In the genomic region with DNA sequence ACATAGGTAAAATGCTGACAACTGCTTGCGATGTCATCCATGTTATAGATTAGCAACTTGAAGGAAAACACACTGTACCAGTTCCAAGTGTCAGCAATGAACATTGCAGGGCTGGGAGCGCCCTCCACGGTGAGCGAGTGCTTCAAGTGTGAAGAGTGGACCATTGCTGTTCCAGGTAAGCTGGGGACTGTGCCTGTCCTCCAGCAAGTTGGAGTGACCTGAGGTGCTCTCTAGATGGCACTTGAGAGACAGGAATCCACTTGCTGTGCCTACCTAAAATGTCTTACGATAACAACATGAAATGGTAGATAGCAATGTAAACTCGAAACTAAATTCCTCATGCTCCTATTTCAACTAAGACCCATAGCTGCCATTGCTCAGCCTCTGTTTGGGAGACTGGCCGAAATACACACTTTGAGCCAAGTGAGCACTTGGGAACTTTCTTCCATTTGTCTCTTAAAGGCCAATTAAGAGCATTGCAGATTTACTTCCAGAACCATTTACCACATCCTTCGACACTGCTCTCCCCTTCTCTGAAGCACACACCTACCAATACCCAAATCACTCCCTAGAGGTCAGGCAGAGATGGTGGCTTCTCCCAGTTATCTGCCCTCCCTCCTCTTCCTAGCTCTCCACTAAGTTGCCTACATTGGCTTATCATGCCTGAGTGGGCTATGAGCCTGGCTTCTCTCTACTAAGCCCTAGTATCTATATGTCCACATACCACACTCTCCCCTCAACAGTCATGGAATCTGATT, we compare ENCODE assay signal across 11 mouse cellular contexts.
DNase-seq lines count a peak whose midpoint lies in the region; ATAC-seq and TF ChIP-seq lines count a peak whose summit lies in the region.
"Had no signal": no experiment of that assay in that cellular context is flagged by ENCODE, and none has a peak within 500 bp of the region (broad histone marks: within the 10 kb centered on the region; RNA-seq: fewer than 3 reads in every experiment).

No protein-coding gene starts in this region.

- 69% methylated on average over 8 of the region's 8 CpGs for WGBS in liver, adult 2 months
- WGBS in liver, postnatal 0 days (ENCODE audit: insufficient replicate concordance) = 81% methylated on average over 8 of the region's 8 CpGs
- 95% methylated on average over 8 of the region's 8 CpGs for whole genome bisulfite sequencing in hindbrain, embryonic 13.5 days
- 90% methylated on average over 8 of the region's 8 CpGs for WGBS in forebrain, embryonic 14.5 days
- WGBS in forebrain, postnatal 0 days = 90% methylated on average over 8 of the region's 8 CpGs

- no peak for TF ChIP-seq EP300 in liver, postnatal 0 days (IDR thresholded peaks at IDR 0.05; ENCODE audit: low read depth)

- H3K9me3 ChIP-seq in liver, postnatal 0 days (ENCODE audit: low read length) = no peaks in the 10 kb centered on the region
- H3K9me3 ChIP-seq in hindbrain, embryonic 13.5 days = no peaks in the 10 kb centered on the region
- H3K9me3 ChIP-seq in forebrain, embryonic 14.5 days (replicated peaks; ENCODE audit: control insufficient read depth, low read length) = no peaks in the 10 kb centered on the region
- H3K9me3 ChIP-seq in forebrain, postnatal 0 days (ENCODE audit: low read length) = no peaks in the 10 kb centered on the region
- H3K9me3 ChIP-seq: heart, embryonic 15.5 days; limb, embryonic 13.5 days had no signal

- no peak for TF ChIP-seq POLR2A in liver, adult 2 months (IDR thresholded peaks at IDR 0.05; ENCODE audit: extremely low read depth, insufficient read depth, low read length)

- no peak for ATAC-seq in liver, postnatal 0 days
- peak; percentile 56 for ATAC-seq in megakaryocyte-erythroid progenitor cell, adult 5-6 weeks (replicated peaks; ENCODE audit: low FRiP score, low TSS enrichment, poor library complexity, severe bottlenecking)
- no peak for ATAC-seq in hindbrain, embryonic 13.5 days (ENCODE audit: low FRiP score)
- no peak for ATAC-seq in forebrain, embryonic 14.5 days
- no peak for ATAC-seq in forebrain, postnatal 0 days

- peak overlapping the region; percentile 95 for H3K27ac ChIP-seq in liver, adult 2 months (replicated peaks; ENCODE audit: insufficient read depth, low read depth, low read length)
- peak overlapping the region; percentile 92; the same call in 1 of the 2 replicates for H3K27ac ChIP-seq in liver, postnatal 0 days (ENCODE audit: low read depth)
- H3K27ac ChIP-seq in hindbrain, embryonic 13.5 days = no peak overlapping the region
- no peak overlapping the region for H3K27ac ChIP-seq in forebrain, embryonic 14.5 days (ENCODE audit: low read depth, low read length)
- no peak overlapping the region for H3K27ac ChIP-seq in forebrain, postnatal 0 days (ENCODE audit: low read depth, low read length)
- H3K27ac ChIP-seq: heart, embryonic 15.5 days; limb, embryonic 13.5 days had no signal

- H3K79me2 ChIP-seq in liver, adult 2 months (ENCODE audit: control insufficient read depth, insufficient read depth, low read length) = no peaks in the 10 kb centered on the region

- peaks cover 24% of the 10 kb centered on the region for H3K4me1 ChIP-seq in liver, adult 2 months (ENCODE audit: control insufficient read depth, insufficient read depth, low read length)
- H3K4me1 ChIP-seq in liver, postnatal 0 days (ENCODE audit: insufficient read depth) = peaks cover 15% of the 10 kb centered on the region
- no peaks in the 10 kb centered on the region for H3K4me1 ChIP-seq in hindbrain, embryonic 13.5 days (replicated peaks)
- H3K4me1 ChIP-seq in forebrain, embryonic 14.5 days (ENCODE audit: control insufficient read depth, insufficient read depth, low read length) = no peaks in the 10 kb centered on the region
- no peaks in the 10 kb centered on the region for H3K4me1 ChIP-seq in forebrain, postnatal 0 days (ENCODE audit: insufficient read depth)
- H3K4me1 ChIP-seq: heart, embryonic 15.5 days; limb, embryonic 13.5 days had no signal

- H3K9ac ChIP-seq in liver, adult 2 months (ENCODE audit: low read depth, low read length) = peak overlapping the region; percentile 45
- H3K9ac ChIP-seq in liver, postnatal 0 days (replicated peaks) = no peak overlapping the region
- H3K9ac ChIP-seq in hindbrain, embryonic 13.5 days = no peak overlapping the region
- H3K9ac ChIP-seq in forebrain, embryonic 14.5 days (ENCODE audit: low read length) = no peak overlapping the region
- H3K9ac ChIP-seq in forebrain, postnatal 0 days = no peak overlapping the region
- H3K9ac ChIP-seq: heart, embryonic 15.5 days; limb, embryonic 13.5 days had no signal

- no peak overlapping the region for H3K4me2 ChIP-seq in liver, postnatal 0 days (ENCODE audit: low read depth, low read length)
- no peak overlapping the region for H3K4me2 ChIP-seq in hindbrain, embryonic 13.5 days
- H3K4me2 ChIP-seq in forebrain, embryonic 14.5 days (ENCODE audit: low read length) = no peak overlapping the region
- no peak overlapping the region for H3K4me2 ChIP-seq in forebrain, postnatal 0 days (ENCODE audit: low read depth)
- H3K4me2 ChIP-seq: heart, embryonic 15.5 days; limb, embryonic 13.5 days had no signal

- DNase-seq in liver, adult 2 months (ENCODE audit: extremely low read depth, low read depth, low spot score) = peak; percentile 70
- DNase-seq in liver = no peak
- peak; percentile 45 for DNase-seq in kidney, adult 18-20 months
- DNase-seq in liver, postnatal 0 days = no peak
- DNase-seq in forebrain, embryonic 14.5 days (ENCODE audit: low spot score) = no peak
- DNase-seq in forebrain, postnatal 0 days = no peak
- DNase-seq: cerebellum, postnatal 14 days had no signal

- H3K4me3 ChIP-seq in liver, adult 2 months (ENCODE audit: insufficient read depth, low read depth, low read length) = no peak overlapping the region
- no peak overlapping the region for H3K4me3 ChIP-seq in liver, postnatal 0 days (ENCODE audit: low read depth, low read length)
- H3K4me3 ChIP-seq in hindbrain, embryonic 13.5 days = no peak overlapping the region
- H3K4me3 ChIP-seq in forebrain, embryonic 14.5 days (ENCODE audit: low read depth, low read length) = no peak overlapping the region
- H3K4me3 ChIP-seq in forebrain, postnatal 0 days (ENCODE audit: low read depth, low read length) = no peak overlapping the region
- H3K4me3 ChIP-seq: heart, embryonic 15.5 days; limb, embryonic 13.5 days had no signal

- H3K36me3 ChIP-seq in liver, adult 2 months (ENCODE audit: control insufficient read depth, insufficient read depth, low read length) = no peaks in the 10 kb centered on the region
- no peaks in the 10 kb centered on the region for H3K36me3 ChIP-seq in liver, postnatal 0 days (replicated peaks; ENCODE audit: insufficient read depth, low read length)
- H3K36me3 ChIP-seq in hindbrain, embryonic 13.5 days = no peaks in the 10 kb centered on the region
- H3K36me3 ChIP-seq in forebrain, embryonic 14.5 days (ENCODE audit: control insufficient read depth, insufficient read depth, low read length) = no peaks in the 10 kb centered on the region
- no peaks in the 10 kb centered on the region for H3K36me3 ChIP-seq in forebrain, postnatal 0 days (ENCODE audit: insufficient read depth)
- H3K36me3 ChIP-seq: limb, embryonic 13.5 days had no signal

- no peaks in the 10 kb centered on the region for H3K27me3 ChIP-seq in liver, adult 2 months (ENCODE audit: control insufficient read depth, insufficient read depth, low read length)
- H3K27me3 ChIP-seq in liver, postnatal 0 days (ENCODE audit: insufficient read depth, low read length) = no peaks in the 10 kb centered on the region
- H3K27me3 ChIP-seq in hindbrain, embryonic 13.5 days = no peaks in the 10 kb centered on the region
- no peaks in the 10 kb centered on the region for H3K27me3 ChIP-seq in forebrain, embryonic 14.5 days (replicated peaks; ENCODE audit: control insufficient read depth, insufficient read depth, low read length)
- no peaks in the 10 kb centered on the region for H3K27me3 ChIP-seq in forebrain, postnatal 0 days (ENCODE audit: insufficient read depth, low read length)
- H3K27me3 ChIP-seq: heart, embryonic 15.5 days; limb, embryonic 13.5 days had no signal

- TF ChIP-seq CTCF in liver, adult 2 months (IDR thresholded peaks at IDR 0.05; ENCODE audit: low read depth, low read length) = peak; percentile 43
- TF ChIP-seq CTCF in liver, postnatal 0 days (IDR thresholded peaks at IDR 0.05; ENCODE audit: low read depth) = peak; percentile 40
- TF ChIP-seq CTCF in forebrain, postnatal 0 days (IDR thresholded peaks at IDR 0.05; ENCODE audit: low read depth) = no peak

Comparison
In these comparisons a context has a peak if more than half of its experiments do, and no peak if none do; other contexts are left out.
1. DNase-seq: peak in liver, adult 2 months (single experiment) and kidney, adult 18-20 months (single experiment); none in liver (single experiment), liver, postnatal 0 days (single experiment), forebrain, embryonic 14.5 days (single experiment) and forebrain, postnatal 0 days (single experiment).
2. H3K27ac ChIP-seq: peak in liver, adult 2 months (single experiment) and liver, postnatal 0 days (single experiment); none in hindbrain, embryonic 13.5 days (single experiment), forebrain, embryonic 14.5 days (single experiment) and forebrain, postnatal 0 days (single experiment).